Mouse (Mus musculus) kidney, adult 9 months (tissue): Measurements from ENCODE around the gene Vmn1r152.
"Not testable (repeated sequence)": the region's sequence is repeated elsewhere in the genome, so short reads cannot be mapped to it uniquely, and the experiment has no call there.

Source experiments
- DNase-seq: peaks from one replicate; pipeline ENCODE4 v3.0.0; 2022

Gene Vmn1r152

DNA sequence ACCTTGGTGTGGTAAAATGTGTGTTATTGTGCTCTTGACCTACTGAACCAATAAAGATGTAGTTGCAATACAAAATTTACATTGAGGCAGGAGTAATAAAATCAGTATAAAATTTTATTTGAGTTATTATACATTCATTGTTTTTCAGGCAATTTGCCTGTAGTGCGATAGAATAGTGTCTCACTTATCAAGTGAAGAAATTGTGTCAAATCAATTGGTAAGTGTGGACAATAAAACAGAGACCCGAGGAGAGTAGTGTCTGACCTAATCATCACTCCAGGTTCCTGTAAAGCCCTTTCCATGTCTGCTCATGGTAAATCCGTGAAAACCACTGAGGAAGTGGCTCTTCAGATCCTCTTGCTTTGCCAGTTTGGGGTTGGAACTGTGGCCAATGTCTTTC lies at the start of gene Vmn1r152:
Vmn1r152 (plus strand) TSS at position 301 of the 400 bp plus-strand sequence.
- DNase-seq = not testable (repeated sequence)

- DNase-seq = not testable (repeated sequence)
Observed at GRCm38 (mm10) chr7:22499578-22499977, 23.2 kb upstream of the Vmn1r152 start, which contains the start of gene Vmn1r151. Gene Vmn1r151 (minus strand): TSS chr7:22499678.

DNA sequence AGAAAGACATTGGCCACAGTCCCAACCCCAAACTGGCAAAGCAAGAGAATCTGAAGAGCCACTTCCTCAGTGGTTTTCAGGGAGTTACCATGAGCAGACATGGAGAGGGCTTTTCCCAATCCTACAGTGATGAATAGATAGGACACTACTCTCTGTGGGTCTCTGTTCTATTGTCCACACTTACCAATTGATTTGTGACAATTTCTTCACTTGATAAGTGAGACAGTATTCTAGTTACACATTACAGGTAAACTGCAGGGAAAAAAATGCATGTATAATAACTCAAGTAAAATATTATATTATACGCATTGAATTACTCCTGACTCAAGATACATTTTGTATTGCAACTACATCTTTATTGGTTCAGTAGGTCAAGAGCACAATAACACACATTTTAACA lies 12.0 kb downstream of the Vmn1r152 start, which contains the start of gene Gm8677:
Gm8677 (minus strand) TSS at position 101 of the 400 bp plus-strand sequence.
- not testable (repeated sequence) for DNase-seq

GRCm38 (mm10) chr7:22565243-22565642 lies 42.5 kb downstream of the Vmn1r152 start, which contains the start of gene Gm4201:
Gene Gm4201 (minus strand): TSS chr7:22565343.
- DNase-seq = not testable (repeated sequence)
